Mouse (Mus musculus): ENCODE data around the gene 1700001P01Rik.

DNA sequence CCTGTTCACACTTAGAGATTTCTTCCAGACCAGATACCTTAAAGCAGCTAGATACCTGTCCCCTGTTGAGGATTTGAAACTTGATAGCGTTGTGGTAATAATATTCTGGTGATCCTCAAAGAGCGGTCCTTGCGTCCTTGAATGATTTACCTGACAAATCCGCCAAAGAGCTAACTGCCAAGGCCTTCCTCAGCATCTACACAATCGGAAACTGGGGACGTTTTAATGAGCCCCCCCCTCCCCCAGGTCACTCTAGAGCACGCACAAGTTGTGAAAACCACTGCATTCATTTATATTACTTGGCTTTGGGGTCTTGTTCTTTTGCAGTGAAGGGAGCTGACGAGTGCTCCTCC is 22.3 kb upstream of the 1700001P01Rik start:
- no peak for TF ChIP-seq CTCF (IDR thresholded peaks at IDR 0.05; ENCODE audit: extremely low read depth, insufficient read depth, insufficient read length, insufficient replicate concordance)
- TF ChIP-seq POLR2A (IDR thresholded peaks at IDR 0.05; ENCODE audit: low read depth, low read length) = no peak
